Mouse (Mus musculus): ENCODE results near the gene Aars2.

DNA sequence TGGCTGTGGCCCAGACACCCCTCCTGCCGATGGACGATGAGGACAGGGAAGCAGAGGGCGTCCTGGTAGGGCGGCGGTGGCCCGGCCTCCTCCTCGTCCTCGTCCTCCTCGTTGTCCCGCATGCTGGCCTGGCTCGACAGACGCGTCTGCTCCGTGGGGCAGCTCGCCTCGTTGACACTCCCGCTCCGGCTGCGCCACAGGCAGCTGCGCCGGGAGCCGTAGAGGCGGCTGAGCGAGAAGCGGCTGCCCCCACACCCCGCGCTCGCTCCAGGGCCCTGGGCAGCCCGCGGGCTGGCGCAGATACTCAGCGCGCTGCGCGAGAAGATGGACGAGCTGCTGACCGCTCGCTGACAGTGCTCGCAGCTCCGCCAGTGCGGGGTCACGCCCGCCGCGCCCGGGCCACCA is 38.2 kb downstream of the Aars2 start:
- TF ChIP-seq CTCF (IDR thresholded peaks at IDR 0.05) (no peak), EP300 (IDR thresholded peaks at IDR 0.05) (no peak)
